Mouse (Mus musculus): ENCODE data around the gene Kifc3. TPM values are rescaled to one million over a fixed set of nuclear protein-coding genes. Genes with fewer than 3 reads are reported as not detected.

Gene Kifc3
- polyA plus RNA-seq (2014; fragmentation: Nextera tagmentation; extraction: Ambion mirVana): 22.0 and 24.2 TPM in 2 replicates

DNA sequence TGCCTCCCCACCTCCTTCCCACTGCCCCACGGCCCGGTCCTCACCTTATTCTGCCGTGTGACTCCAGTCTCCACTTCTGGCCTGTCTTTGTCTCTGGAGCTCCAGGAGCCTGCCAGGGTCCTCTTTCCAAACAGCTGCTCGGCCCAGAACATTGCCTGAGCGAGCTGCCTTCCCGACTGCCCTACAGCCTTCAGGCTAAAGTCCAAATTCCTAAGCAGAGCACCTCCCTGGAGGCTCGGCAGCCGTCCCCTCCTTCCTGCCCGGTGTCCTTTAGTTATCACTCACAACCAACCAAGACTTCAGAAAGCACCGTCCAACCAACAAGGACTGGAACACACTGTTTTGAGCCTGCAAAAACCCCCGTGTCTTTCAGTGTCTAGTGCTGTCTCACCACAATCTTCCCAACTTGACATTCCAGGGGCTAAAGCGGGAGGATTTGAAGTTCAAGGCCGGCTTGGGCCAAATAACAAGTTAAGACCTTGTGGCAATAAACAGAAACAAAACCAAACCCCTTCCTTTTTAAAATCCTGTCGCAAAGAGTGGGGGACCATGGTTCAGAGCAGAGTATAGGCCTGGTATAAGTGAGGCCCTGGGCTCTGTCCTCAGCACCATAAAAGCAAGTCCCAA lies at the start of gene Kifc3:
Gene Kifc3, minus strand, starts transcription at position 164 of the 627 bp plus-strand sequence.
- no peak for ATAC-seq (ENCODE audit: low FRiP score)
- WGBS: 65% methylated on average over 14 of the region's 14 CpGs
- Histone ChIP-seq H3K9ac (no peak within 1 kb of the TSS), H3K4me1 (replicated peaks; ENCODE audit: control insufficient read depth, insufficient read depth, low read length) (peaks cover 14% of the 10 kb centered on the region), H3K4me3 (replicated peaks; ENCODE audit: low read length) (no peak within 1 kb of the TSS), H3K4me2 (replicated peaks) (no peak within 1 kb of the TSS), H3K27me3 (ENCODE audit: control insufficient read depth, insufficient read depth, low read length) (no peaks in the 10 kb centered on the region), H3K27ac (no peak within 1 kb of the TSS), H3K36me3 (replicated peaks; ENCODE audit: control insufficient read depth, insufficient read depth) (no peaks in the 10 kb centered on the region), H3K9me3 (ENCODE audit: control insufficient read depth, low read length) (no peaks in the 10 kb centered on the region)
- no peak for DNase-seq (ENCODE audit: low spot score)

DNA sequence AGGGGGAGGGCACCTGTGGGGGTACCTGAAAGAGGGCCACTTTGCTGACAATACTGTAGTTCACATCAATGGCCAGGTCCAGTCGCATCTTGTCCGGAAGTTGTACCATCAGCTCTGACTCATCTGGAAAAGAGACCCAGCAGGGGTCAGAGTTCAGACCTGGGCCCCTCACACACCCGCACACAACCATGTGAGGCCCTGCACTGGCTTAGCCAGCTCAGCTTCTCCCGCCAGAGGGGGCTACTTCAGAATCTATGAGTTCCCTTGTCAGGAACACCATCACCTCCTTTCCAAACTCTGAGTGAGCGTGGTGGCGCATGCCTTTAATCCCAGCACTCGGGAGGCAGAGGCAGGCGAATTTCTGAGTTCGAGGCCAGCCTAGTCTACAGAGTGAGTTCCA lies 49.4 kb upstream of the Kifc3 start:
- no peak for DNase-seq (ENCODE audit: low spot score)
- H3K27ac ChIP-seq: no peak overlapping the region
- no peaks in the 10 kb centered on the region for H3K9me3 ChIP-seq (ENCODE audit: control insufficient read depth, low read length)
- H3K4me1 ChIP-seq (replicated peaks; ENCODE audit: control insufficient read depth, insufficient read depth, low read length): peaks cover 2% of the 10 kb centered on the region; the same call in 1 of the 2 replicates
- H3K36me3 ChIP-seq (replicated peaks; ENCODE audit: control insufficient read depth, insufficient read depth): no peaks in the 10 kb centered on the region
- no peak overlapping the region for H3K4me2 ChIP-seq (replicated peaks)
- no peaks in the 10 kb centered on the region for H3K27me3 ChIP-seq (ENCODE audit: control insufficient read depth, insufficient read depth, low read length)
- no peak for ATAC-seq (ENCODE audit: low FRiP score)
- H3K4me3 ChIP-seq (replicated peaks; ENCODE audit: low read length): no peak overlapping the region
- no peak overlapping the region for H3K9ac ChIP-seq
- WGBS: 69% methylated on average over 9 of the region's 9 CpGs

DNA sequence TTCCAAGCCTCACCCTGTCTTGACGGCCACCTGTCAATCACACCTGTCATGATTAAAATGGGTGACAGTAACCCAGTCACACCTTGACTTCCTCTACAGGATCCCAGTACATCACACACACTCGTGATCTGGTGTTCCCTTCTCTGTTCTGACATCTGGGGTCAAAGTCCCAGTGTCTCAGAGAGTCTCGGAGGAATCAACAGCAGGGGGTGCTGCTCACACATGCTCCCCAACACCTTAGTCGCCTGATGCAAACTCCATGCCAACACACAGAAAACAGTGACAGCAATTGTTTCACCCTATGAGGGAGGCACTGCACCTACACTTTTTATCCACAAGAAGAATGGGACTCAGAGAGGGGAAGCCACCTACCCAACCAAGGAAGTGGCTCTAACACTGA lies 47.2 kb upstream of the Kifc3 start:
- H3K4me3 ChIP-seq (replicated peaks; ENCODE audit: low read length): no peak overlapping the region
- ATAC-seq (ENCODE audit: low FRiP score) (no peak), DNase-seq (ENCODE audit: low spot score) (no peak)
- no peaks in the 10 kb centered on the region for H3K27me3 ChIP-seq (ENCODE audit: control insufficient read depth, insufficient read depth, low read length)
- H3K36me3 ChIP-seq (replicated peaks; ENCODE audit: control insufficient read depth, insufficient read depth): no peaks in the 10 kb centered on the region
- H3K4me1 ChIP-seq (replicated peaks; ENCODE audit: control insufficient read depth, insufficient read depth, low read length): peaks cover 9% of the 10 kb centered on the region
- no peak overlapping the region for H3K27ac ChIP-seq
- H3K9ac ChIP-seq: no peak overlapping the region
- WGBS: 63% methylated on average over 4 of the region's 4 CpGs
- H3K4me2 ChIP-seq (replicated peaks): no peak overlapping the region
- no peaks in the 10 kb centered on the region for H3K9me3 ChIP-seq (ENCODE audit: control insufficient read depth, low read length)

DNA sequence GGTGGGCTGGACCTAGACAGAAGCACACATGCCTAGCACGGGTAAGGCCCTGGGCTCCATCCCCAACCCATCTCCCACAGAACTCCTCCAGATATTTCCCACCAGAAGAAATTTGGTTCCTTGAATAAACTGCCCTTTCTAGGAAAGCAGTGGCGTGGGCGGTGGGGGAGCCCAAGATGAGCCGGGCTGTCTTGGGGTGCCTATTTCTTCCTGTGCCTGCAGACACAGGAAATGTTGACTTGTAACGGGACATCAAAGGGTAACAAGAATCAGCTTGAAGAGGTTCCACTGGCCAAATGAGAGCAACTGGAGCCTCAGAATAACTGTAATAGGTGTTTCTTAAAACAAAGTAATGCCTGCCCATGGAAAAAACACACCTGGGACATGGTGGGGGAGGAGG lies 44.7 kb upstream of the Kifc3 start:
- WGBS: 86% methylated on average over 5 of the region's 5 CpGs
- H3K27me3 ChIP-seq (ENCODE audit: control insufficient read depth, insufficient read depth, low read length): no peaks in the 10 kb centered on the region
- H3K36me3 ChIP-seq (replicated peaks; ENCODE audit: control insufficient read depth, insufficient read depth): no peaks in the 10 kb centered on the region
- no peaks in the 10 kb centered on the region for H3K9me3 ChIP-seq (ENCODE audit: control insufficient read depth, low read length)
- no peak overlapping the region for H3K9ac ChIP-seq
- no peak overlapping the region for H3K4me2 ChIP-seq (replicated peaks)
- no peak overlapping the region for H3K27ac ChIP-seq
- no peak overlapping the region for H3K4me3 ChIP-seq (replicated peaks; ENCODE audit: low read length)
- peaks cover 28% of the 10 kb centered on the region for H3K4me1 ChIP-seq (replicated peaks; ENCODE audit: control insufficient read depth, insufficient read depth, low read length)
- DNase-seq (ENCODE audit: low spot score) (no peak), ATAC-seq (ENCODE audit: low FRiP score) (no peak)

DNA sequence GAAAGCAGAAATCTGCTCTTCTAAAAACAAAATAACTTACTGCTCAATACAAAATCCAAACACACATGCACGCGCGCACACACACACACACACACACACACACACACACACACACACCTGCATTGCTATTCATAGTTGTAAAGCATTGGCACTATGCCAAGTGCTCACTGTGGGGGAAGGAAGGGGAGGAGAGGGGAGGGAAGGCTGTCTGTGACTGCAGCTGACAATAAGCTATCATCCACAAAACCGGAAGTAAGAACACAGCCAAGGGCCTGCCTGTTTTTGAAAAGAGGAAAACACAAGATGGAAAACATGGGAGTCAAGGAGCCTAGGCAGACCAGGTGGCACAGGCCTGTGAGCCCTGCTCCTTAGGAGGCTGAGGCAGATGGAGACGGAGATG lies 42.6 kb upstream of the Kifc3 start:
- DNase-seq (ENCODE audit: low spot score) (peak; percentile 67), ATAC-seq (ENCODE audit: low FRiP score) (0 out of 2 replicates have a peak, but pooled peaks have one; percentile 28)
- H3K27ac ChIP-seq: peak overlapping the region; percentile 95
- H3K4me1 ChIP-seq (replicated peaks; ENCODE audit: control insufficient read depth, insufficient read depth, low read length): peaks cover 35% of the 10 kb centered on the region
- no peaks in the 10 kb centered on the region for H3K27me3 ChIP-seq (ENCODE audit: control insufficient read depth, insufficient read depth, low read length)
- H3K9ac ChIP-seq: no peak overlapping the region
- H3K4me2 ChIP-seq (replicated peaks): no peak overlapping the region
- no peaks in the 10 kb centered on the region for H3K36me3 ChIP-seq (replicated peaks; ENCODE audit: control insufficient read depth, insufficient read depth)
- 26% methylated on average over 5 of the region's 5 CpGs for WGBS
- H3K9me3 ChIP-seq (ENCODE audit: control insufficient read depth, low read length): no peaks in the 10 kb centered on the region
- H3K4me3 ChIP-seq (replicated peaks; ENCODE audit: low read length): no peak overlapping the region

DNA sequence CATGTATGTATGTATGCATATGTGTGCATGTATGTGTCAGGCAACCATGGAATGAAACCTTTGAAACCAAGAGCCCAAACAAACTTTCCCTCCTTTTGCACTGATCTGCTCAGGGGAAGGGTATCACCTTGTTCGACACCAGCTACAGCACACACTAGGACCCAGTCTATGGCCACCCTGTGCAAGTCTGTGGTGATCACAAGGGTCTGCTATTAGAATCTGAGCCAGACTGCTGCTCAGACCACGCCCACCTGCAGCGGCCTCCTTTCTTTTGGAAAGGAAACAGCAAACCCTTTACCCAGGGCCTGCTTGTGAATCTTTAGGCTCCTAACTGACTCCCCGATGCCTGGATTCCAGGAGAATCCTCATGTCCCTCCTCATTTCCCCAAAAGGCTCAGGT lies 41.2 kb upstream of the Kifc3 start:
- H3K4me3 ChIP-seq (replicated peaks; ENCODE audit: low read length): no peak overlapping the region
- H3K27me3 ChIP-seq (ENCODE audit: control insufficient read depth, insufficient read depth, low read length): no peaks in the 10 kb centered on the region
- no peak overlapping the region for H3K4me2 ChIP-seq (replicated peaks)
- WGBS: 48% methylated on average over 4 of the region's 4 CpGs
- H3K9me3 ChIP-seq (ENCODE audit: control insufficient read depth, low read length): no peaks in the 10 kb centered on the region
- no peaks in the 10 kb centered on the region for H3K36me3 ChIP-seq (replicated peaks; ENCODE audit: control insufficient read depth, insufficient read depth)
- peak; percentile 30 for DNase-seq (ENCODE audit: low spot score)
- H3K9ac ChIP-seq: no peak overlapping the region
- H3K27ac ChIP-seq: peak overlapping the region; percentile 95
- peaks cover 35% of the 10 kb centered on the region for H3K4me1 ChIP-seq (replicated peaks; ENCODE audit: control insufficient read depth, insufficient read depth, low read length)
- ATAC-seq (ENCODE audit: low FRiP score): no peak

DNA sequence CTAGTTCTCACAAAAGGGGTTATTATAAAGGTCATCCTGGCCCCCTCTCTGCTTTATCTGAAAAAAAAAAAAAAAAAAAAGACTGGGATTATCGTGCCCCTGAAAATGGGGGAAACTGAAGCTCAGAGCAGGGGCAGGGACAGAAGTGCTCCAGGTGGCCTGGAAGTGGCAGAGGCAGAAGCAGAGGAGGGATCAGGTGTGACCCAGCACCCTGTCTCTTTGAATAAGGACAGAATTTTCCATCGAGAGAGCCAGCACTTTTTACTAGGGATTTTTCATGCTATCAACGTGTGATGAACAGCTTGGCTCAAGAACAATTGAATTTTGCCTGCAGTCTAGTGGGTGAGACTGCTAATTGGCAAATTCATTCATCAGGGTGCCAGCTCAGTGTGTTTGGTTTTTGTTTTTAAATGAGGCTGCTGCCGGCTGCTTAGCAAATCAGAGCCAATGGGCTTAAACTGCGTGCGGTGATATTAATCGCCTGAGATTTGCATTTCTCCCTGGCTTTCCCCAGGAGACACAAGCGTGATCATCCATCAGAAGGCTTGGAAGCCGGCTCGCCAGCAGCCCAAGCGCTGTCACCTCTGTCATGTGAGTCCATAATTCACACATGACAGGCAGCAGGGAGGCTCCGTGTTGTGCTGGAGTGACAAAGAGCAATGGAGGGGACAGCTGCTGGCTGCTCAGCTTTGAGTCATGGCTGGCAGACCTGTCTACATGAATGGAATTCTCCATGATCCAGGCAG lies 40.4 kb upstream of the Kifc3 start:
- WGBS: 7% methylated on average over 12 of the region's 12 CpGs
- H3K36me3 ChIP-seq (replicated peaks; ENCODE audit: control insufficient read depth, insufficient read depth): no peaks in the 10 kb centered on the region
- no peak overlapping the region for H3K4me3 ChIP-seq (replicated peaks; ENCODE audit: low read length)
- ATAC-seq (ENCODE audit: low FRiP score) (peak; percentile 90), DNase-seq (ENCODE audit: low spot score) (peak; percentile 84)
- H3K4me2 ChIP-seq (replicated peaks): peak overlapping the region; percentile 18; the same call in 1 of the 2 replicates
- no peaks in the 10 kb centered on the region for H3K9me3 ChIP-seq (ENCODE audit: control insufficient read depth, low read length)
- H3K27ac ChIP-seq: peak overlapping the region; percentile 95
- peak overlapping the region; percentile 6; the same call in 1 of the 2 replicates for H3K9ac ChIP-seq
- peaks cover 35% of the 10 kb centered on the region for H3K4me1 ChIP-seq (replicated peaks; ENCODE audit: control insufficient read depth, insufficient read depth, low read length)
- H3K27me3 ChIP-seq (ENCODE audit: control insufficient read depth, insufficient read depth, low read length): no peaks in the 10 kb centered on the region

DNA sequence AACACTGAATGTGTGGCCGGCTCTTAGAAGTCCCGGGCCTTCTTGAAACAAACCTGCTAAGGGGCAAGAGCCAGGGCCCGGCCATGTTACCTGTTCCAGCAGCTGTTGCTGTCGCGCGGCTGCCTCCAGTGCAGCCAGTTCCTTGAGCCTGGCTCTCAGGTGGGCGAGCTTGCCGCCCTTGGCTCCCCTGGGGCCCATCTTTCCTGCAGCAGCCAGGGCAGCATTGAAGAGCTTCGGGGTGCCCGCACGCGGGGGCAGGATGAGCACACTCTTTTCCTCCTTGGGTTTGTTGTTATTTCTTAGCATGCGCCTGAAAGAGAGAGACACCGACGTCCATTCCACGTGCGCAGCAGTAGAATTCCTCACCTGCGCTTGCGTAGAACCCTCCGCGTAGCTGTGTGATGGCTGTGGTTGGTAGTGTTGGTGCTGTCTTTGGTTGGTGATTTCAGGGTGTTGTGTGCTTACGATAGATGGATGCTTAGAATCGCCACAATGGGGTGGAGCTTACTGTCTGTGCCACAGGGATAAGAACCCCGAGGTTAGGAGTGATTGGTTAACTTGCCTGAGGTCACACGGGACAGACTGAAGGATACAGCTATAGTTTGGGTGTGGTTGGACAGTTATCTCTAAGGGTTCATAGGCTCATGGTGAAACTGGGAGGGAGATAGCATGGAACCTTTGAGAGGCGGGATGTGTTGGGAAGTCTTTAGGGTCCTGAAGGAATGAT lies 39.6 kb upstream of the Kifc3 start:
- peak overlapping the region; percentile 95 for H3K27ac ChIP-seq
- no peaks in the 10 kb centered on the region for H3K27me3 ChIP-seq (ENCODE audit: control insufficient read depth, insufficient read depth, low read length)
- H3K9me3 ChIP-seq (ENCODE audit: control insufficient read depth, low read length): no peaks in the 10 kb centered on the region
- H3K4me3 ChIP-seq (replicated peaks; ENCODE audit: low read length): no peak overlapping the region
- H3K9ac ChIP-seq: peak overlapping the region; percentile 8; the same call in 1 of the 2 replicates
- DNase-seq (ENCODE audit: low spot score): no peak
- H3K4me1 ChIP-seq (replicated peaks; ENCODE audit: control insufficient read depth, insufficient read depth, low read length): peaks cover 35% of the 10 kb centered on the region
- H3K4me2 ChIP-seq (replicated peaks): no peak overlapping the region
- ATAC-seq (ENCODE audit: low FRiP score): no peak
- WGBS: 75% methylated on average over 26 of the region's 26 CpGs
- no peaks in the 10 kb centered on the region for H3K36me3 ChIP-seq (replicated peaks; ENCODE audit: control insufficient read depth, insufficient read depth)

DNA sequence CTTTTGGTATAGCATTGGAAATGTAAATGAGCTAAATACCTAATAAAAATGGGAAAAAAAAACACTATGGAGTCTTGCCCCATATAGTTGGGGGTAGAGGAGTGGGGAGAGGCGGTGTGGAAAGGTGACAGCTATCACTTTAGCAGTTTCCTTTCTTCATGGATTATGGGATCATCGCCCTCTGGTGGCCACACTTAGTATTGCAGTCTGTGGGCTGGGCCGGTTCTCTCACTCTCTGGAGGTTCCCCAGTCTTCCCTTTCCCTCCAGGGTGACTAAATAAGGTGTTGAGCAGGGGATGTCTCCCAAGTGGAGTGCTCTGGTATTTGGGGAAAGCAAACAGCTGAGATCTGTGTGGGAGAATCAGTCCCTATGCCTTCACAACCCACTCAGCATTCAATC lies 33.1 kb upstream of the Kifc3 start:
- H3K9ac ChIP-seq: no peak overlapping the region
- no peaks in the 10 kb centered on the region for H3K27me3 ChIP-seq (ENCODE audit: control insufficient read depth, insufficient read depth, low read length)
- H3K9me3 ChIP-seq (ENCODE audit: control insufficient read depth, low read length): no peaks in the 10 kb centered on the region
- ATAC-seq (ENCODE audit: low FRiP score) (no peak), DNase-seq (ENCODE audit: low spot score) (peak; percentile 84)
- 4% methylated on average over 3 of the region's 3 CpGs for WGBS
- no peak overlapping the region for H3K4me2 ChIP-seq (replicated peaks)
- no peaks in the 10 kb centered on the region for H3K4me1 ChIP-seq (replicated peaks; ENCODE audit: control insufficient read depth, insufficient read depth, low read length)
- H3K36me3 ChIP-seq (replicated peaks; ENCODE audit: control insufficient read depth, insufficient read depth): no peaks in the 10 kb centered on the region
- H3K27ac ChIP-seq: no peak overlapping the region
- no peak overlapping the region for H3K4me3 ChIP-seq (replicated peaks; ENCODE audit: low read length)

Measured in hindbrain, embryonic 14.5 days (tissue).